Mouse (Mus musculus): ENCODE results near the gene Rnf111.

Rnf111 gene

GRCm38 (mm10) chr9:70396083-70396482 is 107.4 kb downstream of the Rnf111 start:
- no peak for DNase-seq (ENCODE audit: low spot score in 2 of 2)

GRCm38 (mm10) chr9:70395617-70396016 is 107.9 kb downstream of the Rnf111 start:
- no peak for DNase-seq (ENCODE audit: low spot score in 2 of 2)

GRCm38 (mm10) chr9:70392563-70392907 is 111.0 kb downstream of the Rnf111 start:
- DNase-seq (ENCODE audit: low spot score in 2 of 2), result peak; percentile 15 to 17

- no peak for DNase-seq (ENCODE audit: low spot score in 2 of 2)
These were observed 111.6 kb downstream of the Rnf111 start for GRCm38 (mm10) chr9:70391660-70392562.

GRCm38 (mm10) chr9:70391042-70391441 is 112.5 kb downstream of the Rnf111 start:
- no peak for DNase-seq (ENCODE audit: low spot score in 2 of 2)

GRCm38 (mm10) chr9:70389548-70389947 is 114.0 kb downstream of the Rnf111 start:
- DNase-seq (ENCODE audit: low spot score in 2 of 2), result no peak

GRCm38 (mm10) chr9:70387410-70388119 is 116.0 kb downstream of the Rnf111 start:
- peak in 1 of 2 experiments; percentile 23 for DNase-seq (ENCODE audit: low spot score in 2 of 2)

GRCm38 (mm10) chr9:70384958-70385728 is 118.4 kb downstream of the Rnf111 start:
- DNase-seq (ENCODE audit: low spot score in 2 of 2), result no peak

GRCm38 (mm10) chr9:70384494-70384893 is 119.0 kb downstream of the Rnf111 start:
- DNase-seq (ENCODE audit: low spot score in 2 of 2), result no peak

GRCm38 (mm10) chr9:70383750-70384149 is 119.8 kb downstream of the Rnf111 start:
- no peak for DNase-seq (ENCODE audit: low spot score in 2 of 2)

GRCm38 (mm10) chr9:70382091-70382490 is 121.4 kb downstream of the Rnf111 start:
- no peak for DNase-seq (ENCODE audit: low spot score in 2 of 2)

GRCm38 (mm10) chr9:70379502-70380467 is 123.7 kb downstream of the Rnf111 start:
- DNase-seq (ENCODE audit: low spot score in 2 of 2), result no peak

All from heart, adult 9 months (tissue).